Mouse (Mus musculus) cortical plate, adult 2 months (tissue): ENCODE results near the gene Glt6d1. TPM values are rescaled to one million over a fixed set of nuclear protein-coding genes. Genes with fewer than 3 reads are reported as not detected.
"Not testable (repeated sequence)": the region's sequence is repeated elsewhere in the genome, so short reads cannot be mapped to it uniquely, and the experiment has no call there.

Source experiments
- H3K27ac ChIP-seq: fragments of 200-500 bp; 2 replicates; pipeline ENCODE4 v1.5.1; 2012; ENCODE audit warnings: low read length, control low read depth, inconsistent platforms; ENCODE audit not compliant: insufficient read depth
- H3K4me1 ChIP-seq: fragments of 200-500 bp; 2 replicates; pipeline ENCODE4 v1.6.1; 2011; ENCODE audit warnings: low read length; ENCODE audit not compliant: control insufficient read depth, insufficient read depth
- H3K4me3 ChIP-seq: fragments of 200-500 bp; 2 replicates; pipeline ENCODE4 v1.5.1; 2011; ENCODE audit warnings: mild to moderate bottlenecking, low read length, control low read depth; ENCODE audit not compliant: insufficient read depth
- CTCF ChIP-seq: fragments of 200-500 bp; IDR thresholded peaks from 2 replicates; pipeline ENCODE4 v1.5.1; 2011; ENCODE audit warnings: mild to moderate bottlenecking, control low read depth, low read length; ENCODE audit not compliant: insufficient read depth; ENCODE audit errors: extremely low read depth
- POLR2A ChIP-seq: fragments of 200-500 bp; IDR thresholded peaks from 2 replicates; pipeline ENCODE4 v1.6.1; 2011; ENCODE audit warnings: mild to moderate bottlenecking, low read length, control low read depth; ENCODE audit not compliant: insufficient read depth; ENCODE audit errors: extremely low read depth
- polyA plus RNA-seq: library from polyadenylated mRNA; depleted of rRNA; stranded (reverse); fragments of >200 nt; gene quantifications from 2 replicates; pipeline ENCODE4 v1.2.3, GENCODE M21; 2012; rRNA removed

Glt6d1 gene
- not detected in 2 replicates for polyA plus RNA-seq

DNA sequence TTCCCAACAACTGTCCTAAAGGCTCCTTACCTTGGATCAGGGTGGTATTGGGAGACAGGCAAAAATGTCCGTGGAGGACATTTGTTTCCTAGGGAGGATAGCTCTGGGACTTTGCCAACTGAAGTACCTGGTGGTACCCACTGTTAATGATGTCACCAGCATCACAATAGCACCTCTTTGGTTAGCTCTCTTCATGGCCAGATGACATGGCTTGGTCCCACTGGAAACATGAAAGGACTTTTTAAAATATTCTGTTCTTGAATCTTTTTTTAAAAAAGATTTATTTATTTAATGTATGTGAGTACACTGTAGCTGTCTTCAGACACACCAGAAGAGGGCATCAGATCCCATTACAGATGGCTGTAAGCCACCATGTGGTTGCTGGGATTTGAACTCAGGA lies at the start of gene Glt6d1:
Gene Glt6d1 (minus strand): TSS at position 101 of the 400 bp plus-strand sequence.
- H3K4me3 ChIP-seq, H3K4me1 ChIP-seq: not testable (repeated sequence)
- H3K27ac ChIP-seq: 0 out of 2 replicates have a peak within 1 kb of the TSS, but pooled peaks have one; percentile 37

DNA sequence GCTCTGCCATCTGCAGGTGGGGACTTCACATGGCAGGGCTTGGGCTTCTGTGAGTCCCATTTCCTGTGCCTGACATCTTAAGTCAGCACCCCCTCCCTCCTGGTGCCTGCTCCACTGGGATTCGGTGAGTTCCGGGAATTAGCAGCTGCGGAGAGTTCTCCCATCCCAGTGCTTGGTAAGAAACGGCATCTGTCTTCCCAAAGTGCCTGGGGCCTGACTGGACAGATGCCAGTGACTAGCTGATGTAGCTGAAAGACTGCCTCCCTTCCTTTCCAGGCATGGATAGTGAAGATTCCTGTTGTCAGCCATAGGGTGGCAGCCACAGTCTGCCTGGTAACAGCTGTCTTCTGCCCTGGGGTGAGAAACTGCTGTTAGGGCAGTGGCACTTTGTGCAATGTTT lies 49.8 kb upstream of the Glt6d1 start:
- no peak for TF ChIP-seq POLR2A
- peak; percentile 56 for TF ChIP-seq CTCF
- Histone ChIP-seq H3K27ac (no peak overlapping the region), H3K4me3 (no peak overlapping the region), H3K4me1 (peaks cover 14% of the 10 kb centered on the region)

GRCm38 (mm10) chr2:25864230-25864629 lies 48.6 kb upstream of the Glt6d1 start:
- peak overlapping the region; percentile 63; the same call in 1 of the 2 replicates for H3K27ac ChIP-seq
- TF ChIP-seq POLR2A (no peak), CTCF (no peak)

GRCm38 (mm10) chr2:25863337-25864131 lies 47.9 kb upstream of the Glt6d1 start, which contains the start of gene Kcnt1:
Gene Kcnt1 (plus strand): TSS chr2:25863734.
- no peak for TF ChIP-seq CTCF
- TF ChIP-seq POLR2A: no peak
- Histone ChIP-seq H3K4me3 (peak within 1 kb of the TSS; percentile 66), H3K27ac (peak within 1 kb of the TSS; percentile 63), H3K4me1 (peaks cover 14% of the 10 kb centered on the region)

More at GRCm38 (mm10) chr2:25864230-25864629, 48.6 kb upstream of the Glt6d1 start:
- peak overlapping the region; percentile 66 for H3K4me3 ChIP-seq
- H3K4me1 ChIP-seq: peaks cover 14% of the 10 kb centered on the region

GRCm38 (mm10) chr2:25862696-25863270 lies 47.1 kb upstream of the Glt6d1 start:
- TF ChIP-seq CTCF: no peak
- TF ChIP-seq POLR2A: no peak
- H3K4me1 ChIP-seq: peaks cover 14% of the 10 kb centered on the region
- H3K27ac ChIP-seq: no peak overlapping the region
- no peak overlapping the region; the same call in 1 of the 2 replicates for H3K4me3 ChIP-seq

DNA sequence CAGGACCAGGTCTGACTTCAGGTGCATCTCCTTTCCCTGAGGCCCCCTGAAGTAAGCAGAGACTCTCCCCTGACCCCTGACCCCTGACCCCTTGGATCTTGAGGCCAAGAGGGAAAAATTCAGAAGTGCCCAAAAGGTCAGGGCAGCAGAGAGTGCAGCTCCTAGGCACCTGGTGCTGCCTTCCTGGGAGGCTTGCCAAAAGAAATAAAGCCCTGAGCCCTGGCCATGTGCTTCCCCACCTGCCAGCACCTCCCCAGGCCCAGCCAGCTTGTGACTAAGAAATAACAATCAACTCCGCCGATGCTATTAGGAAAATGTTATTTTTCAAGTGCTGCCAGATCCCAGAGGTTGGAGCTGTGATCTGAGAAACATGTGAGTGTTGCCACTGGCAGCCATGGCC lies 46.4 kb upstream of the Glt6d1 start:
- H3K4me3 ChIP-seq: no peak overlapping the region

GRCm38 (mm10) chr2:25859891-25860290 lies 44.2 kb upstream of the Glt6d1 start:
- no peak for TF ChIP-seq CTCF
- no peak for TF ChIP-seq POLR2A

More for the DNA sequence above, 46.4 kb upstream of the Glt6d1 start:
- Histone ChIP-seq H3K4me1 (peaks cover 14% of the 10 kb centered on the region), H3K27ac (no peak overlapping the region)
- TF ChIP-seq CTCF (no peak), POLR2A (no peak)

GRCm38 (mm10) chr2:25853998-25854397 lies 38.4 kb upstream of the Glt6d1 start:
- TF ChIP-seq POLR2A (no peak), CTCF (no peak)
- Histone ChIP-seq H3K27ac (no peak overlapping the region), H3K4me3 (no peak overlapping the region), H3K4me1 (no peaks in the 10 kb centered on the region)

More at GRCm38 (mm10) chr2:25859891-25860290, 44.2 kb upstream of the Glt6d1 start:
- no peak overlapping the region for H3K4me3 ChIP-seq
- H3K4me1 ChIP-seq: peaks cover 7% of the 10 kb centered on the region
- H3K27ac ChIP-seq: no peak overlapping the region

- no peak for TF ChIP-seq POLR2A
- TF ChIP-seq CTCF: no peak
- Histone ChIP-seq H3K4me3 (no peak overlapping the region), H3K27ac (no peak overlapping the region), H3K4me1 (no peaks in the 10 kb centered on the region)
Measured at GRCm38 (mm10) chr2:25852626-25853025, 37.0 kb upstream of the Glt6d1 start.

DNA sequence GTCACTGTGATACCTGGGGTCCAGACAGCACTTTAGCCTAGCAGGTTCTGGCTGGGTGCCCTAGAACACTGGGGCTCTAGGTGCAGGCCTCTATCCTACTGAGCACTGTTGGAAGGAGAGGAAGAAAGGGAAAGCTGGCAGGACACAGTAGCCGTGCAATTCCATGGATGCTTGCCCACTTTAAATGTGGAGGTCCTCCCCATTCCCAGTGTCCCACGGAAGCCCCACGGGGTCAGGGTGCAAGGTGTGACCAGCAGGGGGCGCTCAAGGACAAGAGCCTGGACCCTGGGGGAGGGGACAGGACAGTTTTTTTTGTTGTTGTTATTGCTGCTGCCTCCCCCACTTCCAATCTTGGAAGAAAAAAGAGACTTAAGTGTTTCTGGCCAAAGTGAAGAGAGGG lies 34.7 kb upstream of the Glt6d1 start:
- TF ChIP-seq POLR2A: no peak
- TF ChIP-seq CTCF: peak; percentile 69
- Histone ChIP-seq H3K4me3 (no peak overlapping the region), H3K27ac (no peak overlapping the region), H3K4me1 (no peaks in the 10 kb centered on the region)
